Mouse (Mus musculus) naive thymus-derived CD4-positive, alpha-beta T cell, adult 2 months (primary cell): ENCODE results near the gene Ptch2.

Source experiments
- DNase-seq: peaks from one replicate; pipeline ENCODE4 v3.0.0-alpha.2; 2011; ENCODE audit warnings: low read depth

The Ptch2 gene

DNA sequence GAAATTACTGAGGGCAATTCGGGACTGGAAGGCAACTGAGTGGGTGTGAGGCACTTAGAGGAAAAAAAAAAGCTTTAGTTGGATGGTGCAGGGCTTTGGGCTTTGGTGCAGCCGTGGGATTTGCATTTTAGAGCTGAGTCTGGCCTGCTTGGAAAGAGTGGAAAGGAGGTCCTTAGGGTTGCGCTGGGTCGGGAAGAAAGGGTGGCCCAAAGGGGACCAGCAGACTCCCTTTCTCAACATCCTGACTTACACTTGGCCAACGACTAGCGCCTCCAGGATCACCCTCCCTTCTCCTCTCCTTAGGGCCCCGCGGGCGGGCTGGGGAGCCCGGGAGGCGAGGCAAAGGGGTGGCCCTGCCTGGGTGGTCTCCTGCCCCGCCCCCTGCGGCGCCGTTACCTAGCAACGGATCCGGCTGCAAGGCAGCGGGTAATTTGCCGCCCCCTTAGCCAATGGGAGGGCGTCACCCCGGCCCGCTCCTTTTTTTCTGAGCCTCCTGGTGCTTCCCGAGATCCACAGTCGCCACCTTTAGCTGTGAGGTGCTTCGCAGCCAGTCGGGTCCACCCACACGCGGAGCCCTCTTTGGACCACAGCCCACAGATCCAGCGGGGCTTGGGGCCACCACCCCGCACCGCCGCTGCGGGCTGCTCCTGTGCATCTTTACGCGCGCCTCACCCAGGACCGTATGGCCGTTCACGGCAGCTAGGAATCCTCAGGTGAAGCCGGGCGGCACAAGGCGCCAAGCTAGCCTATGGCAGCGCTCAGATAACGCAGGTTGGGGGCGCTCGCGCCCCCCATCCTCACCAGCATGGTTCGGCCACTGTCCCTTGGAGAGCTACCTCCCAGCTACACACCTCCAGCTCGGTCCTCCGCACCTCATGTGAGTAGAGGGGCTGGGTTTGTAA is at the start of gene Ptch2:
TSS of gene Ptch2 (plus strand) at position 525 of the 902 bp plus-strand sequence.
- no peak for DNase-seq

DNA sequence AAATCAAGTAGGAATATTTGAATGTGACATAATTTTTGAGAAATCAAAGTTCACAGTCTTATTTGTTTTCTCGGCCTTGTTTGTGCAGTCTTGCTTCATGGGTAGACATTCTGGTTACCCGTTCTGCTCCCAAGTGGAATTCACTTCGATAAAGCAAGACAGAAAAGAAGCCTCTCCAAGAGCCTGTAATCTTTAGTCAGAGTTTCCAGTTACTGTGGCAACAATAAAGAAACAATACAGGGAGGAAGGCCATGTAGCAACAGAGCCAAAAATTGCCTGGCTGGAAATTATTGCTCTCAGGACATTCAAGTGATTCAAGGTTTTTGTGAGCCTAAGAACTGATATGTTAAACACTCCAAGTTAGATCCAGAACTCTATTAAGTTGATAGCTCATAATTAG is 47.0 kb upstream of the Ptch2 start:
- no peak for DNase-seq

DNA sequence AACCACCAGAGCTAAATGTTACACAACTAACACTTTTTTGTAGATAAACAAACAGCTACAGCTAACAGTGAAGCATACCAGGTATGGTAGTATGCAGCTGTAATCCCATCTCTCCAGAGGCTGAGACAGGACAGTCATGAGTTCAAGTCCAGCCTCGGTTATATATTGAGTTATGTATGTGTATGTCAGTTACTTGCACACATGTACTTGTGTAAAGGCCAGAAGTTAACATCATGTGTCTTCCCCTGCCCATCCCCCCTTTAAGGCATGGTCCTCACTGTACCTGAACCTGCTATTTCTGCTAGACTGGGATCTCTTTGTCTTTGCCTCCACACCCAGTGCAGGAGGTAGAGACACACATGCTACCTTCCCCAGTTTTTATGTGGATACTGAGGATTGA is 46.4 kb upstream of the Ptch2 start:
- DNase-seq: no peak

DNA sequence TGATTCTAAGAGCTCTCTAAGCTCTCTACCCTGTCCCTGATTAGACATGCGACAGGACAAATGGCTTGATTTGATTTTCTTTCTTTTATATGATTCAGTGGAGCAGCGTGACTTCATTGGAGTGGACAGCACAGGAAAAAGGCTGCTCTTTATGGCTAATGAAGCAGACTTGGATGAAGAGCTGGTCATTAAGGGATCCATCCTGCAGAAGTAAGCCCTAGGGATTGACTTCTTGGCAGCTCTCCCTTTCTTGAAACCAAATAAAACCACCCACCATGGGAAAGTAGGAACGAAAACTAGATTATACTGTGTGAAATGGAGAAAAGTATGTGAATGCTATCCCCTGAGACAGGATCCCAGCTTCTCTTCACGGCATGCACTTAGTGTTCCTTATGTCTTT is 43.2 kb upstream of the Ptch2 start:
- DNase-seq: no peak

DNA sequence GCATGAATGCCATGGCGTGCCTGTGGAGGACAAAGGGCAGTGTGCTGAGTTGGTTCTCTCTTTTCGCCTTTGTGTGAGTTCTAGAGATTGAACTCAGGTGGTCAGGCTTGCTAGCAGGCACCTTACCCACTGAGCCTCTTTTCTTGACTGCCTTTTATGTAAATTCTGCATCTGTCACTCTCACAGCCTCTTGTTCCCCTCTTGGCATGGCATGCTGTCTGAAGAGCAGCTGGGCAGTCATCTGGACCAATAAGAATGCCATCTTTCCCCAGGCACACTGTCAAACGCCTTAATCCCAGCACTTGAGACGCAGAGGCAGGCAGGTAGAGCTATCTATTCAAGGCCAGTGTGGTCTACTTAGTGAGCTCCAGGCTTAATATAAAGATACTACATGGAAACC is 41.9 kb upstream of the Ptch2 start:
- DNase-seq: no peak

DNA sequence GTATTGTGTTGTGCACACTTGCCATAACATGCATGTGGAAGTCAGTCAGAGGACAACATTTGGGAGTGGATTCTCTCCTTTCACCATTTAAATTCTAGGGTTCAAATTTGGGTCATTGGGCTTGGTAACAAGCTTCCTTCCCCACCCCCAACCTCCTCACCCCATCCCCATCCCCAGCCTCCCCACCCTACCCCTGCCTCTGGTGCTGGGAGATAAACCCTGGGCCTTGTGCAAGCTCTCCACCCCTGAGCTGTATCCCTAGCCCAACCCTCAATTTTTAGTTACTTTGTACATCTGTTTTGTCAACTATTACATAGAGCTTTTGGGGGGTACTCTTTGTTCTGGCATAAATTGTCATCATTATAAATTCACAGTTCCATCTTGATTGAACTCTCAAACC is 39.8 kb upstream of the Ptch2 start:
- DNase-seq: no peak

DNA sequence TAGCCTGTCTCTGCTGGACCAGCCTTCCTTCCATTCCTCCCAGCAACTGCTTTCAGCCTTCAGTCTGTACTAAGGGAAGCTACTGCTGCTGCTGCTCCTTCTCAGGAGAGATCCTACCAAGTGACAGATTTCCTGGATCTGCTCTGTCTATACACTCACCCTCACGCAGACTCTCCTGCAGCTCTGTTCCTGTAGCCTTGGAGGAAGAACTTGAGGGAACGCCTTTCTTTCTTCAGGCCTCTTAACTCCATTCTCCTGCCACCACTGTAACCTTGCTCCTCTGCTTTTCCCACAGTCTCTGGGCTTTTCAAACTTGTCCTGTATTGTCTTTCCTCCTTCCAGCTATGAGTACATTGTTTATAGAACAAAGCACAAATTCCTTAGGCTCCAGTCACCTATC is 39.4 kb upstream of the Ptch2 start:
- no peak for DNase-seq

DNA sequence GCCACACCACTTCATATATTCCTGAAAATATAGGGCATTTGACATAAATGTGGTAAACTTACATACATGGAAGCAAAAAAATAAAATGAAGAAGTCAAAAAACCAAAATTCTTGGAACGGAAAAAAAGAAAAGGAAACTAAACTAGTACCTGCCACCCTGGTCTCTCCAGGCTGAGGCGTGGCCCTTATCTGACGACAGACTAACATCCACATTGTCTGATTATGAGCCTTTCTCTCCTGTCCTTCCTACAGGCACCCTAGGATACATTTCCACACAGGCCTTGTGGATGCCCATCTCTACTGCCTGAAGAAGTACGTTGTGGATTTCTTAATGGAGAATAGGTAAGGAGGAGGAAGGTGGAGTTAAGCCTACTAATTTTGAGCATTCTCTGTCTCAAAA is 37.4 kb upstream of the Ptch2 start:
- DNase-seq: no peak

DNA sequence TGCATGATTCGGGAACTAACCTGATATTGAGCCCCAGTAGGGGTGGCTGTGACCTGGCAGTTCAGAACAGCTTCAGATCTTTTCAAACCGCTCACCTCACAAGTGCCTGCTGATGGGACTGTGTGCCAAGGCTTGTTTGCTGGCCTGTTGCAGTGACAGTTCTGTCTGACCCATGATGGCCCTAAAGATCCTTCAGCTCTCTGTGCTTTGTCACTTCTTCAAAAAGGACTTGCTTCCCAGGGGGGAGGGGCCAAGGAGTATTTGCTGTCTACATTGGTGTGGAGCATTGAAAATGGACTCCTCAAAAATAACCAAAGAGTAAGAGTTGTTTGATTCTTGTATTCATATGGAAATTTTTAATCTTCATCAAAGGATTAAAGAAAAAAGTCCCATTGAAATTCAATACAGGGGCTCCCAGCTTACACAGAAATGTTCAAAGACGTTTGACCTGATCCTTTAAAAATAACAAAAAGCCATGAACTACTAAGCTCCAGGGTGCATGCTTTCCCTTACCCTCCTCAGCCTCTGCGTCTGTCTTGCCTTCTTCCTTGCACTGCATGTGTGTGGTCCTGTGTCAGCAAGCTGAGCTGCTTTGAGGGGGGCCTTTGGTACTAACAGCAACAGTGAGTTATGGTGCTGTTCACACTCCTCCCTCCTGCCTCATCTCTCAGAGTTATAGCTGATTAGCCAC is 33.0 kb upstream of the Ptch2 start:
- no peak for DNase-seq

DNA sequence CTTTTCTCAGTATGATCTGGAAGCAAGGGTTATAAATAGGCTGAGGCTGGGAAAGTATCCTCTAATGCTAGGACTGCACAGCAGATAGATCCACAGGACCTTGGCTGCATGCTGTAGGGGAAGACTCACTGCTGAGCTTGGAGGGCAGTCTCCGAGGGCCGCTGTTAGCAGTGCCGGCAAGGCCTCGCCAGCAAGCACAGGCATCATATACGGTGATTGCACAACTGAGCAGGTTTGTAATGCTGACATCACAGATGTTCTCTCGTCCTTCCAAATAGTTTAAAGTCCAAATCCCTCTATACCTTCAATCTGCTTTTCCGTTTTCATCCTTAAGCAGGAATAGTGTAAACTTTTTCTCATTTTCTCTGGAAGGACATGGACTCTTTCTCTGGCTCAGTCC is 27.8 kb upstream of the Ptch2 start:
- DNase-seq: no peak

DNA sequence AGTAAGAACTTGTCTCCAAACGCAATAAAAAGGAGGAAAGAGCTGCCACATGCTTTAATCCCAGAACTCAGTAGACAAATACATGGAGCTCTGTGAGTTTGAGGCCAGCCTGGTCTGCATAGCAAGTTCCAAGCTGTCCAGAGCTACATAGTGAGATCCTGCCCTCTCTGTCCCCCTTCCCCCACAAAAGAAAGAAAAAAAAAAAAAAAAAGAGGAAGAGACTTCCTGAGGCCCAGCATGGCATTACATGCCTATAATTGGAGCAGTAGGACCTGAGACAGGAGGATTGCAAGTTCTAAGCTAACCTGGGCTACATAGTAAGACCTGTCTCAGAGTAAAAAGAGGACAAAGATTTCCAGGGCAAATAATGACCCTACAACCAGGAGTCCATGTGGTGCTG is 26.2 kb upstream of the Ptch2 start:
- no peak for DNase-seq

DNA sequence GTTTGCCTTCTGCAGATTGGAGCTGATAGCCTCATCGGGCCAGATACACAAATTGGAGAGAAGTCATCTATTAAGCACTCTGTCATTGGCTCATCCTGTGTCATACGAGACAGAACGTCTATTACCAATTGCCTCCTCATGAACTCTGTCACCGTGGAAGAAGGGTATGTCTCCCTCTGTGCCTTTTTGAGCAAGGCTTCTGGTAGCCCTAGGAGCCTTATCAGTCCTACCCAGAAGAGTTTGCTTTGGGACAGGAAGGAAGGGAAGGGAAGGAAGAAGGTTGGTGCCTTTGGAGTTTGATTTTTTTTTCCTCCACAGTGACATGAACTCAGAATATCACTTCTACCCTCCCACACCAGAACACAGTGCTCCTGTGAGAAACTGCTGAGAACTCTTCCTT is 25.3 kb upstream of the Ptch2 start:
- DNase-seq: no peak

DNA sequence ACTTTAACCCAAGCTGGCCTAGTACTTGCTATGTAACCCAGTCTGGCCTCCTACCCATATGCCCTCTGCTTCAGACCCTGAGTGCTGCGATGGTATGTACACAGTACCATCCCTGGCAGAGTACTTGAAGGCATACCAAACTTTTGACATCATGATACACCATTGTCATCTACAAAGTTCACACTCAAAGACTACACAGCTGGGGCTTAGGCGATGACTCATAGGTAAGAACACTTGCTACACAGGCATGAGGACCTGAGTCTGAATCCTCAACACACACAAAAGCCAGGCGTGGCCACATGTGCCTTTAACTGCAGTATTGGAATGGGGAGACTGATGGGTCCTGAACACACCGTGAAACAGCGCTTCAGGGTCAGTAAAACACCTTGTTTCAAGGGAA is 24.7 kb upstream of the Ptch2 start:
- DNase-seq: no peak

DNA sequence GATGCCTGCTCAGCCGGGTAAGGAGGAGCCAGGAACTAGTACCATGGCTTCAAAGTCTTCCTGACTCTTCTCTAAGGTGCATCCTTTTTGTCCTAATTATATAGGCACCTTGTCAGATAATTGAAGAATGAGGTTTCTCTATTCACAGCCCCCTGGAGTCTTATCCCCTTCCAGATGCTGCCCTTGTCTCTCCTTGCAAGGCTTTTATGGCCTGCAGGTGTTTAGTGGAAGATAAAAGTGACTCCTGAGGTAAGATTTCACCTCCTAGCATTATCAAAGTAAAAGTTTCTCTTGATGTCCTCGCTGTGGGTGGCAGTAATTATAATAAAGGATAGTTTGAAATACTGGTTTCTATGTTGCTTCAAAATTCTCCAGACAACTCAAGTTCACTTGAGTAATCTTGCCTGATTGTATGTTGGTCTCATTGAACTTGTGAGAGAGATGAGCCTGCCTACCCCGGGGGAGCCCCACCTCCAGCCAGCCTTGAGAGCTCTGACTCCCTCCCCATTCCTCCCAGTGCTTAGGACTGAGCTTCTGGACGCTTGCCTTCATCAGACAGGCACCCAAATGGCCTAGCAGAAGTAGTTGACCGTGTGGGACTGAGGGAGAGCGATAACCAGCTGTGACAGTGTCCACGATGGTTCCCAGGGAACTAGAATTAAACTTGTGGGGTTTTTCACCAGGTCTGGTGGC is 7.8 kb upstream of the Ptch2 start:
- no peak for DNase-seq

DNA sequence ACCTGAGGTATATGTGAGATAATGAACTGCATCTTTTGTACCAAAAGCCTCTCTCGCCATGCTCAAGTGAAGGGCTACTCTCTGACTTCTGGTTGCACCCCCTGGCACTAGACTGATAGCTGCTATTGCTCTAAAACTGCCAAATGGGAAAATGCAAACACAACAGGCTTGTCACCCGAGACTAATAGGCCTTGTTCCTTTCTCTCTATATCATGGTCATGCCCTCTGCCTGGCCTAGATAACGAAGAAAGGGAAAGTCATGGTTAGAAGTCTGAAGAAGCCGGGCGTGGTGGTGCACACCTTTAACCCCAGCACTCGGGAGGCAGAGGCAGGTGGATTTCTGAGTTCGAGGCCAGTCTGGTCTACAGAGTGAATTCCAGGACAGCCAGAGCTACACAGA is 5.3 kb upstream of the Ptch2 start:
- no peak for DNase-seq

DNA sequence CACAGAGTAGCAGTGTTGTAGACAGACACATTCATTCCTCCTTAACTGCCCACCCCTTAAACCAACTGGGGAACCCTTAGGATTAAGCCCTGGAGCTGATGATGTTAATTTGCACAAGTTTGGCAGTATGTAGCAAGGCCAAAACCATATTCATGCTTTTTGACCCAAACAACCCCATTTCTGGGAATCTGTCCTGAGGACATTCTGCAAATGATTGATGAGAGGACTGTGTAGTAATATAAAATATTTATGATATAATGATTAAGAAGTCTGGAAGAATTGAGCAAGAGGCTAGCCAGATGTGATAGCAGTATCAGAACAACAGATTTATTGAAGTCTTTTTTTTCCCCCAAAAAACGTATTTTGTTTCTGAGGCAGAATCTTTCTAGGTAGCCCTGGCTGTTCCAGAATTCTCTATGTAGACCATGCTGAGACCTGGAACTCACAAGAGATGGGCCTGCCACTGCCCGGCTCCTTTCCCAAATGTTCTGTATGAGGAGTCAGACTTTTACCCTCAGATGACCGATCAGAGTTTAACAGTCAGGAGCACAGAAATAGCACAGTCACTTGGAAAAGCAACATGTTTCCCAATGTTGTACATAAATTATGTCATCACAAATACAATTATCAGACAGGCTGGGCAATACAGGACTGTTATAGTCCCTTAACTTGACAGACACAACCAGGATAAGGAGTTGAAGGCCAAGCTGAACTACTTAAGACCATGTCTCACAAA is 1.1 kb upstream of the Ptch2 start:
- DNase-seq: no peak

DNA sequence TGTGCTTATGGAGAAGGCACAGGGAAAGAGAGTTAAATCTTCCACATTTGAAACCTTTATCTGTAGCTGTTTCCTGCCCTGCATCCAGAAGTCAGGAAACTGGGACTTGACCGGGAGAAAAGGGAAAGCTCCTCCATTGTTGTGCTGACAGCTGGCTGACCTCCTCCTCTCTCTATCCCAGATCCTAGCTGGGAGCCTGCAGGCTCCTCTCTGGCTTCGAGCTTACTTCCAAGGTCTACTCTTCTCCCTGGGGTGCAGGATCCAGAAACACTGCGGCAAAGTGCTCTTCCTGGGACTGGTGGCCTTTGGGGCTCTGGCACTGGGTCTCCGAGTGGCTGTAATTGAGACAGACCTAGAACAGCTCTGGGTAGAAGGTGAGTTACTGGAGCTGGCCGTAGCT is 791 bp downstream of the Ptch2 start:
- no peak for DNase-seq

DNA sequence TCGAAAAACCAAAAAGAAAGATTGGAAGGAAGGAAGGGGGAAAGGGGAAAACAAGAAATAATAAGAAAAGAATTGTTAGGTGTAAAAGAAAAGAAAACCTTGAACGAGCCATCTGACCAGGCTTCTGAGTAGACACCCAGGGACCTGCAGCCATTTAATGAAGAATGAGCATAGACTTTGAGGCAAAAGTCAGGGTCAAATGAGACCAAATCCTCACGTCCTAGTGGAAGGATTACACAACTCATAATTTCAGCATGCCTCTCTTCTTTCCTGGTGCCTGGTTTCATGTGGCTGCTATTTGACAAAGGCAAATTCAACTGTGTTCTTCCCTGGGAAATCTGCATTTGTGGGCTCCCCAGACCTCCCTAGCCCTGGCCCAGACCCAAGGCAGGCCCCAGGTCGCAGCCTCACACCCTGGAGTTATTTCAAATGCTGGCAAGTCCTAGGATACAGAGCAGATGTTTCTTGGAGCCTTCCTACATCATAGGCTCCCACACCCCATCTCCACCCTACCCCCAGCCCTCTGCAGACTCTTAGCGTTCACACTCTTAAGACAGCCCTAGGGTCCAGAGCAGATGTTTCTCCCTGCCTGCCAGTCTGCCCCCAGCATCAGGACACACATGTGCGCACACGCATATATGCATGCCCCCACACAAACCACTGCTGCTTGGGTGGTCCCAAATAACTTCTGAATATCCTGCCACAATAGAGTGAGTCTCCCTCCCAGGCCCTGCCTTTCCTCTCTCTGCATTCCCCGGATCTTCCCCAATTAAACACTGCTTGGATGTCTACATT is 2.3 kb downstream of the Ptch2 start:
- no peak for DNase-seq

DNA sequence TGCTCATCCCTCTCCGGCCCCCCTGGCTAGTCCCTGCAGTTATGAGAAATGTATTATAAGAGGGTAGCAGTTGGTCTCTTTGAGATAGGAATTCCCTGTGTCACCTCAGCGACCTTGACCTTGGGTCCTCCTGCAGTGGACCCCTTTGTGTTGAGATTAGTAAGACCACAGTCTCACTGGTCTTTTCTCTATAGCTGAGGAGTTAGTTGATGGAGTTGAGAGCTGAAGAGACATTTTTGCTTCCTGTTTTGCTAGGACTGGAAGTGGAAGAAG is 2.8 kb downstream of the Ptch2 start:
- DNase-seq: no peak

DNA sequence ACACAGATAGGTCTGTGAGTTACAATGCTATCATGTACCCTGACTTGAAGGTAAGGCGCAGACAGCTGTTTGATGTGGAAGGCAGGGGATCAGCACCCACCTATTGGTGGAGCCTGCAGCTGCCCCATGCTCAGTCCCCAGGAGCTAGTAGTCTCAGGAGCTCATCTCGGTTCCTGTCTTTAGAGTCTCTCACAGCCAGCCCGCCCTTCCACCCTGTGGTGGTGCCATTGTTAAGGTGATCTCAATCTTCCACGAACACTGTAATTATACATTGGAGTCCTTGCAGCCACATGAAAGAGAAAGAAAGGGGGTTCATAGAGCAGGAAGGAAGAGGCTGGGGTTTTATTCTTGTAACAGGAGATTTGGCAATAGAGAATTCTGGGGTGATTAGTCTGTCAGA is 4.2 kb downstream of the Ptch2 start:
- no peak for DNase-seq

DNA sequence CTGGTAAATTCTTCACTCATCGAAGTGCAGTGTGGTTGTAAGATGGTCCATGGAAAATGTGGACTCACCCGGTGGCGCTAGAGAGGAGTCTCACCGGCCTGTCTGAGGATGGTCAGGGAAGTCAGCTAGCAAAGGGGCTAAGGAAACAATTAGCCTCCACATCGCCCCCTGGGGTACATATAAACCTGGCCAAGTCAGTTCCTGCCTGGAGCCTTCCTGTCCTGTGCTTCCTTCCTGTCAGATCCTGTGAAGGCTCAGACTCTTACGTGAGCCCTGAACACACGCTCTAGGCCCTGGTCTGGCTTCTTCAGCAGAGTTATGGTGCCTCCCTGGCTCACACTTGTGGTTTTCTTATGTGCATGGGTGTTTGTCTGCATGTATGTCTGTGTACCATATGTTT is 5.3 kb downstream of the Ptch2 start:
- DNase-seq: peak; percentile 44

DNA sequence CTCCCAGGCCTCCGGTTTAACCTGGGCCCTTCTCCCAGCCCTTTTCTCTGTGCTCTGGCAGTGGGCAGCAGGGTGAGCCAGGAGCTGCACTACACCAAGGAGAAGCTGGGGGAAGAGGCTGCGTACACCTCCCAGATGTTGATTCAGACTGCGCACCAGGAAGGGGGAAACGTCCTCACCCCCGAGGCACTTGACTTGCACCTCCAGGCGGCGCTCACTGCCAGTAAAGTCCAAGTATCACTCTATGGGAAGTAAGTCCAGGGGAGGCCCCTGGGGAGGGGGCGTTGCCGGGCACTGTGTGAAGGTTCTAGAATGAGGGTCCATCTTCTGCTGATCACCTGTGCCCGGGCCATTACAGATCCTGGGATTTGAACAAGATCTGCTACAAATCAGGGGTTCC is 8.8 kb downstream of the Ptch2 start:
- DNase-seq: no peak
